Mouse (Mus musculus) liver, adult 2 months (tissue): ENCODE measurements at regions not wholly inside any gene's neighbourhood (a gene's known extent, or its start where the extent isn't known, plus 50 kb on each side); places are given as distances from the start of the nearest gene placed in this dataset.

Experiments
- CTCF ChIP-seq: fragments of 200-500 bp; IDR thresholded peaks from 2 replicates; pipeline ENCODE4 v1.5.1; 2011; ENCODE audit warnings: low read depth, low read length, control low read depth
- POLR2A ChIP-seq: fragments of 200-500 bp; IDR thresholded peaks from 2 replicates; pipeline ENCODE4 v1.6.1; 2011; ENCODE audit warnings: low read length, control low read depth; ENCODE audit not compliant: insufficient read depth; ENCODE audit errors: extremely low read depth

DNA sequence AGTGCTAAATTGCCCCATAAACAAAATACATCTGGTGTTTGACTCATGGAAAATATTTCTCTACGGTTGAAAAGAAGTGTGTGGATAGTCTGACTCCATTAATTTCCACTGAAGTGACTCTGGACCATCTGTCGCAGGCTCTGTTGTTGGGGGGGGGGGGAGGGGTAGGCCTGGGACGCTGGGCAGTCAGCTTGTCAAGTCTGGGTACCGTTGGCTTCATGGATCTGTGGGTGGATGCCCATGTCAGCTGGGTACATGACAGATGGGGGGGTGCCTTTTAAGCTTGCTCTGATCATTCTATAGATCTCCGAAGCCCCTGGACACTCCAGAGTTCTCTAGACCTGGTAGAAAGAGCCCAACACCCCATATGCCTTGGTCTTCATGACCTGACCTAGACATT lies 139.0 kb upstream of the Cdh13 start:
- TF ChIP-seq CTCF (no peak), POLR2A (no peak)
